Mouse (Mus musculus): ENCODE data around the gene Socs4. TPM values are rescaled to one million over a fixed set of nuclear protein-coding genes. Genes with fewer than 3 reads are reported as not detected.

Socs4 gene
- 3.7 and 4.3 TPM in 2 replicates for polyA plus RNA-seq (2015; fragmentation: Nextera tagmentation; extraction: Ambion mirVana)

DNA sequence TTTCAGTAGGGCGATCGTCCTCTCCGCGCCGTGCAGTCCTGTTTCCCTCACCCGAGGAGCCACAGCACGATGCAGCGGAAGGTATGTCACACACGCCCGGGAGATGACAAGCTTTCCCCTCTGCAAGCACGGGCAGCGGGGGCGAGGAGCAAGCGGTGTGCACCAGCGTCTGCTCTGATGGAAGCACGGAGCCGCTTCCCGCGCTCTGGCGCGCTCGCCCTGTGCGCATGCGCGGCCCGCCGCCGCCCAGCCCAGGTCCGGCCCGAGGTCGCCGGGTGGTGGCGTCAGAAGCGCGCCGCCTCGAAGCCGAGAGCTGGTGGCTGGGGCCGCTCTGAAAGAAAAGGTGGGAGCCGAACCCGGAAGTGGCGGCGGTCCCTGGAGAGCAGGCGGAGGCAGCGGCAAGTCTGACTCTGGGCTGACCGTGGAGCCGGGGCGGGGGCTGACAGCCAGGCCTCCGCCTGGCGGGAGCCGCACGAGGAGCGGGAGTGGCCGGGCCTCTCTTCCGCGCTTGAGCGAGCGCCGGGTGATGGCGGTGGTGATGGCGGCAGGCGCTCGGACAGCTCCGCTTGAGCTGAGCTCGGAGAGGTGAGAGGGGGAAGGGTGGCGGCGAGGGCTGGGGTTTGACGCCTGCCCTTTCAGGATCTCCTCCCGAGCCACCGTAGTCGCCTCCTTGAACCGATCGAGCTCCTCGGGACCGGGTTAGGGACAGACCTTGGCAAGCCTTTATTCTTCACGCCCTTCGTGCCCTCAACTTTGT lies at the start of gene Socs4, which contains the start of gene Wdhd1:
Socs4 (plus strand) TSS at position 295 of the 757 bp plus-strand sequence.
Wdhd1 (minus strand) TSS at position 221 of the 757 bp plus-strand sequence.
- Histone ChIP-seq H3K4me2 (ENCODE audit: low read length) (peak within 1 kb of the TSS; percentile 86), H3K27me3 (ENCODE audit: insufficient read depth, low read length) (no peaks in the 10 kb centered on the region), H3K27ac (peak within 1 kb of the TSS; percentile 91), H3K4me1 (replicated peaks; ENCODE audit: insufficient read depth, low read length) (peaks cover 6% of the 10 kb centered on the region; the same call in 1 of the 2 replicates), H3K9me3 (replicated peaks; ENCODE audit: low read length) (no peaks in the 10 kb centered on the region), H3K9ac (ENCODE audit: low read depth, low read length) (peak within 1 kb of the TSS; percentile 73), H3K4me3 (replicated peaks; ENCODE audit: low read depth, low read length) (peak within 1 kb of the TSS; percentile 61), H3K36me3 (ENCODE audit: insufficient read depth, low read length) (no peaks in the 10 kb centered on the region)
- DNase-seq (ENCODE audit: low spot score) (peak; percentile 95), ATAC-seq (replicated peaks; ENCODE audit: low FRiP score, low read depth) (peak; percentile 98)
- WGBS = under 1% methylated on average over 77 of the region's 77 CpGs
- TF ChIP-seq CTCF (IDR thresholded peaks at IDR 0.05; ENCODE audit: low read depth) = peak; percentile 31; the same call in 1 of the 2 replicates

DNA sequence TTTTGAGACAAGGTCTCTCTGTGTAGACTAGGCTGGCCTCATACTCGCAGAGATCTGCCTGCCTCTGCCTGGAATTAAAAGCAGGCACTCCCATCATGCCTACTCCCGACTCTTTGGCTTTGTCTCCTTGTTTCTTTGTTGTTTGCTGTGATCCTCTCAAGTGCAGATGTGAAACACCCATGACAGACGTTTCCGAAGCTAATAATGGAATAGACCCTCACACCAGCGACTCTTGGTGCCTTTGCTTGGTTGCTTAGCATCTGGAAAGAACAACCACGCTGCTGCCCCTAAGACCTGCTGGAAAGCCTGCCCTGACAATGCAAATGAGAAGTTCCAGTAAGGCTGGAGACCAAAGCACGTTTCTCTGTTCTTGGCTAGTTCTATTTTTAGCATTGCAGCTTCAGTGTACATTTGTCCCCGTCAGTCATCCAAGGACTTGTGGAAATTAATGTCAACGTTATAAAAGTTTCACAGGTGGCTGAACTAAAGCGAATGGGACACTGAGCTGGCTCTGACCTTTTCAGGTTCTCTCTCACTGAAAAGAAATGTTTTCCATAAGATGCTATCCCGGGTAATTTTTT lies 46.8 kb upstream of the Socs4 start:
- DNase-seq (ENCODE audit: low spot score) = no peak
- no peak for ATAC-seq (replicated peaks; ENCODE audit: low FRiP score, low read depth)
- WGBS = 68% methylated on average over 11 of the region's 11 CpGs

DNA sequence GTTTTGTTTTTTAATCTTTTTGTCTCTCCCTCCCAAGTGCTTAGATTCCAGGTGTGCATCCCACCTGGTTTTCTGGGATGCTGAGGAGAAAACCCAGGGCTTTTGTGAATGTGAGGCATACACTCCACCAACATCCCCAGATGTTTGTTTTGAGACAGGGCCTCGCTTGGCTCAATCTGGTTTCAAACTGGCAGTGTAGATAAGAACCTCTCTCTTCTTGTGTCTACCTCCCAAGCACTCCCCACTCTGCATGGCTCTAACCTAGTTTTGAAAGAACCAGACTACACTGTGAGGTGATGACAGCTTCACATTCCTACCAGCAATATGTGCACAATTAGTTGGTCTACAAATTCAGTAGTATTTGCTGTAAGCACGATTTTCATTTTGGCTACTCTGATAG lies 43.1 kb upstream of the Socs4 start:
- no peak for ATAC-seq (replicated peaks; ENCODE audit: low FRiP score, low read depth)
- 76% methylated on average over 2 of the region's 2 CpGs for WGBS

More for the DNA sequence above, 46.8 kb upstream of the Socs4 start:
- Histone ChIP-seq H3K4me2 (ENCODE audit: low read length) (no peak overlapping the region), H3K9ac (ENCODE audit: low read depth, low read length) (no peak overlapping the region), H3K27me3 (ENCODE audit: insufficient read depth, low read length) (no peaks in the 10 kb centered on the region), H3K9me3 (replicated peaks; ENCODE audit: low read length) (no peaks in the 10 kb centered on the region), H3K4me3 (replicated peaks; ENCODE audit: low read depth, low read length) (no peak overlapping the region), H3K27ac (no peak overlapping the region), H3K36me3 (ENCODE audit: insufficient read depth, low read length) (no peaks in the 10 kb centered on the region), H3K4me1 (replicated peaks; ENCODE audit: insufficient read depth, low read length) (no peaks in the 10 kb centered on the region)
- no peak for TF ChIP-seq CTCF (IDR thresholded peaks at IDR 0.05; ENCODE audit: low read depth)

DNA sequence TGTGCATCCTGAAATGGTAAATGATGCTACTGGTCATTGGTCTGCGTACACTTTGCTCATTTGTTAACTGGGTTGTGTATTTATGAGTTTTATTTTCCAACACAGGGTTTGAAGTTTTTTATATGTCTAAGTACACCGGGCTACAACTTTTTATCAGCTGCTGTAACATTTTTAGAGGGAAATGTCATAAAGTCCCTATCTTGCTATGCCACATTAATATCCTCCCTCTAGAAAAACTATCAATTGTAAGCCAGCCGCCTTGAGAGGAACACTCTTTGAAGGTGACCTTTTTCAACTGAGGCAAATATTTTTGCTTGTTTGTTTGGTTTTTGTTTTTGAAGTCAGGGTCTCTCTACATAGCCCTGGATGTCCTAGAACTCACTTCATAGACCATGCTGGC lies 42.7 kb upstream of the Socs4 start:
- Histone ChIP-seq H3K27ac (no peak overlapping the region), H3K36me3 (ENCODE audit: insufficient read depth, low read length) (no peaks in the 10 kb centered on the region), H3K9me3 (replicated peaks; ENCODE audit: low read length) (no peaks in the 10 kb centered on the region), H3K4me2 (ENCODE audit: low read length) (no peak overlapping the region), H3K9ac (ENCODE audit: low read depth, low read length) (no peak overlapping the region), H3K27me3 (ENCODE audit: insufficient read depth, low read length) (no peaks in the 10 kb centered on the region), H3K4me1 (replicated peaks; ENCODE audit: insufficient read depth, low read length) (no peaks in the 10 kb centered on the region), H3K4me3 (replicated peaks; ENCODE audit: low read depth, low read length) (no peak overlapping the region)
- TF ChIP-seq CTCF (IDR thresholded peaks at IDR 0.05; ENCODE audit: low read depth) = no peak
- WGBS = 87% methylated on average over 3 of the region's 3 CpGs
- ATAC-seq (replicated peaks; ENCODE audit: low FRiP score, low read depth) = no peak
- no peak for DNase-seq (ENCODE audit: low spot score)

More for the DNA sequence above, 43.1 kb upstream of the Socs4 start:
- no peak overlapping the region for H3K27ac ChIP-seq
- H3K4me1 ChIP-seq (replicated peaks; ENCODE audit: insufficient read depth, low read length) = no peaks in the 10 kb centered on the region
- DNase-seq (ENCODE audit: low spot score) = no peak
- no peak for TF ChIP-seq CTCF (IDR thresholded peaks at IDR 0.05; ENCODE audit: low read depth)
- H3K9me3 ChIP-seq (replicated peaks; ENCODE audit: low read length) = no peaks in the 10 kb centered on the region
- H3K4me2 ChIP-seq (ENCODE audit: low read length) = no peak overlapping the region
- H3K27me3 ChIP-seq (ENCODE audit: insufficient read depth, low read length) = no peaks in the 10 kb centered on the region
- H3K4me3 ChIP-seq (replicated peaks; ENCODE audit: low read depth, low read length) = no peak overlapping the region
- no peak overlapping the region for H3K9ac ChIP-seq (ENCODE audit: low read depth, low read length)
- H3K36me3 ChIP-seq (ENCODE audit: insufficient read depth, low read length) = no peaks in the 10 kb centered on the region

DNA sequence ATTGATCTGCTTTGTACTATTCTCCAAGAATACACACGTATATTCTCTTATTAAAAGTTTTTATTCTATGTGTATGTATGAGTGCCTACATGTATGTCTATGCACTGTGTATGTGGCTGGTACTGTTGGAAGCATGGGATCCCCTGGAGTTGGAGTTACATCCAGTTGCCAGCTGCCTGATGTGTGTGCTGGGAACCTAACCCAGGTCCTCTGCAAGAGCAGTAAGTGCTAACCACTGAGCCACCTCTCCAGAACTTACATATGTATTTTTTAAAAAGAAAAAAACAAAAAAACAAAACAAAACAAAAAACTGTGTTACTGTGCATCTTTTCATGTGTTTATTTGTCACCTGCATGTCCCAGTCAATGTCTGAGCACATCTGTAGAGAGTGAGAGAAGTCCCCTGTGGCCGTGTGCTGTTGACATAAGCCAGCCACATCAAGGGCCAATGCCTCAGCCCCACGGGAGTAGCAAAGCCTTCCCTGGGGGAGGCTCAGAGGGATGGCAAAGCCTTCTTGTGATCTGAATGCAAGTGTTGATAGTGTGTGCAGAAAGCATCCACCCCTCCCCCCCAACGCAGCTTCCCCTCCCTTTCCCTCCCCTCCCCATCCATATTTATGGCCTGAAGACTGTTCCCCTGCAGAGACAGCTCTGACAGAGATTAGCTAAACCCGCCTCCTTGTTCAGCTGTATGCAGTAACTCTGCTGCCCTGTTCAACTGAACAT lies 42.0 kb upstream of the Socs4 start:
- Histone ChIP-seq H3K9me3 (replicated peaks; ENCODE audit: low read length) (no peaks in the 10 kb centered on the region), H3K4me2 (ENCODE audit: low read length) (no peak overlapping the region), H3K27ac (no peak overlapping the region), H3K9ac (ENCODE audit: low read depth, low read length) (no peak overlapping the region), H3K27me3 (ENCODE audit: insufficient read depth, low read length) (no peaks in the 10 kb centered on the region), H3K4me1 (replicated peaks; ENCODE audit: insufficient read depth, low read length) (no peaks in the 10 kb centered on the region), H3K4me3 (replicated peaks; ENCODE audit: low read depth, low read length) (no peak overlapping the region), H3K36me3 (ENCODE audit: insufficient read depth, low read length) (no peaks in the 10 kb centered on the region)
- DNase-seq (ENCODE audit: low spot score) = no peak
- no peak for ATAC-seq (replicated peaks; ENCODE audit: low FRiP score, low read depth)
- TF ChIP-seq CTCF (IDR thresholded peaks at IDR 0.05; ENCODE audit: low read depth) = no peak
- WGBS = 61% methylated on average over 5 of the region's 5 CpGs

DNA sequence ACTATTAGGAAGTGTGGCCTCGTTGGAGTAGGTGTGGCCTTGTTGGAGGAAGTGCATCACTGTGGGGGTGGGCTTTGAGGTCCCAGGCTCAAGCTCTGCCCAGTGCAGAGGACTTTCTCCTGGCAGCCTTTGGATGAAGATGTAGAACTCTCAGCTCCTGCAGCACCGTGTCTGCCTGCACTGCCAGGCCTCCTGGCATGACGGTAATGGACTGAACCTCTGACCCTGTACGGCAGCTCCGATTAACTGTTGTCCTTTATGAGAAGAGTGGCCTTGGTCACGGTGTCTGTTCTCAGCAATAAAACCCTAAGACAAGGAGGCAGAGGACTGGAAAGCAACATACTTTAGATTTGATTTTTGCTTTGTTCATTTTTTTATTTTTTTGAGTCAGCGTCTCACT lies 40.2 kb upstream of the Socs4 start:
- ATAC-seq (replicated peaks; ENCODE audit: low FRiP score, low read depth) (no peak), DNase-seq (ENCODE audit: low spot score) (no peak)
- Histone ChIP-seq H3K36me3 (ENCODE audit: insufficient read depth, low read length) (no peaks in the 10 kb centered on the region), H3K27me3 (ENCODE audit: insufficient read depth, low read length) (no peaks in the 10 kb centered on the region), H3K9ac (ENCODE audit: low read depth, low read length) (no peak overlapping the region), H3K27ac (no peak overlapping the region), H3K4me1 (replicated peaks; ENCODE audit: insufficient read depth, low read length) (no peaks in the 10 kb centered on the region), H3K4me2 (ENCODE audit: low read length) (no peak overlapping the region), H3K4me3 (replicated peaks; ENCODE audit: low read depth, low read length) (no peak overlapping the region), H3K9me3 (replicated peaks; ENCODE audit: low read length) (no peaks in the 10 kb centered on the region)
- 87% methylated on average over 7 of the region's 7 CpGs for WGBS
- no peak for TF ChIP-seq CTCF (IDR thresholded peaks at IDR 0.05; ENCODE audit: low read depth)

All from kidney, postnatal 0 days (tissue).